Comparison of ENCODE assay signal across 18 mouse cellular contexts in genomic region chr12:40679713-40680112, GRCm38 (mm10).
A peak's percentile ranks its signal among the peaks of the same experiment; 100 is the strongest.
DNase-seq lines count a peak whose midpoint lies in the region; TF ChIP-seq lines count a peak whose summit lies in the region.
"Had no signal": no experiment of that assay in that cellular context is flagged by ENCODE, and none has a peak within 500 bp of the region (broad histone marks: within the 10 kb centered on the region; RNA-seq: fewer than 3 reads in every experiment).

No protein-coding gene starts in this region.

- peaks cover 2% of the 10 kb centered on the region; the same call in 1 of the 2 replicates for H3K36me3 ChIP-seq in heart, adult 2 months (ENCODE audit: control insufficient read depth, insufficient read depth, low read length)

- no peaks in the 10 kb centered on the region for H3K79me2 ChIP-seq in heart, adult 2 months (replicated peaks; ENCODE audit: control insufficient read depth, insufficient read depth, low read length)

- H3K27ac ChIP-seq in heart, adult 2 months: no peak overlapping the region
- no peak overlapping the region for H3K27ac ChIP-seq in layer of hippocampus, adult 2 months
- H3K27ac ChIP-seq: limb, embryonic 13.5 days; midbrain, embryonic 13.5 days; neural tube, embryonic 15.5 days had no signal

- TF ChIP-seq EP300 in heart, adult 2 months (IDR thresholded peaks at IDR 0.05; ENCODE audit: insufficient read depth, low read depth, low read length): no peak

- no peaks in the 10 kb centered on the region for H3K27me3 ChIP-seq in heart, adult 2 months (ENCODE audit: control insufficient read depth, insufficient read depth, low read length)
- H3K27me3 ChIP-seq: limb, embryonic 13.5 days; midbrain, embryonic 13.5 days; neural tube, embryonic 15.5 days had no signal

- no peak for TF ChIP-seq POLR2A in heart, adult 2 months (IDR thresholded peaks at IDR 0.05; ENCODE audit: insufficient read depth, low read depth, low read length)

- DNase-seq in adrenal gland, postnatal 14 days: peak; percentile 5
- DNase-seq in adrenal gland, postnatal 25 days: no peak
- no peak for DNase-seq in heart, adult 2 months
- no peak for DNase-seq in heart, adult 8-10 months (ENCODE audit: low spot score)
- DNase-seq in layer of hippocampus, adult 2 months (ENCODE audit: low spot score in 2 of 2): no peak
- no peak for DNase-seq in layer of hippocampus, postnatal 36 days
- peak; percentile 13 for DNase-seq in A20 (ENCODE audit: low read depth, low spot score)
- no peak for DNase-seq in MN1 (ENCODE audit: low spot score)
- DNase-seq: cerebellum, postnatal 25 days; kidney, postnatal 14 days; lung, adult 18-20 months; lung, postnatal 4 days; right cerebral cortex, postnatal 25 days; thymus, postnatal 14 days had no signal

- 53% methylated on average over 4 of the region's 4 CpGs for WGBS in heart, adult 2 months

- no peak overlapping the region for H3K9ac ChIP-seq in heart, adult 2 months (ENCODE audit: low read depth, low read length)
- H3K9ac ChIP-seq: limb, embryonic 13.5 days; midbrain, embryonic 13.5 days; neural tube, embryonic 15.5 days had no signal

- intact Hi-C loops in heart, adult 2 months (cut with DNase I): loop anchor here (2.0 to 10.0 kb wide), 3 partner anchors 105 to 485 kb away; partner anchors contain the start of gene Lsmem1

- peak; percentile 63 for TF ChIP-seq CTCF in heart, adult 2 months (IDR thresholded peaks at IDR 0.05)
- peak; percentile 73 for TF ChIP-seq CTCF in layer of hippocampus, adult 2 months (conservative IDR thresholded peaks at IDR 0.05)

- no peaks in the 10 kb centered on the region for H3K4me1 ChIP-seq in heart, adult 2 months (ENCODE audit: control insufficient read depth, insufficient read depth, low read length)
- H3K4me1 ChIP-seq: limb, embryonic 13.5 days; midbrain, embryonic 13.5 days; neural tube, embryonic 15.5 days had no signal

- no peak overlapping the region for H3K4me3 ChIP-seq in heart, adult 2 months
- no peak overlapping the region for H3K4me3 ChIP-seq in layer of hippocampus, adult 2 months
- H3K4me3 ChIP-seq: limb, embryonic 13.5 days; midbrain, embryonic 13.5 days; myocyte; neural tube, embryonic 15.5 days had no signal

Comparison
In these comparisons a context has a peak if more than half of its experiments do, and no peak if none do; other contexts are left out.
1. DNase-seq: peak in adrenal gland, postnatal 14 days (single experiment) and A20 (single experiment); none in adrenal gland, postnatal 25 days (single experiment), heart, adult 2 months (0 of 2), heart, adult 8-10 months (single experiment), layer of hippocampus, adult 2 months (0 of 2), layer of hippocampus, postnatal 36 days (0 of 2) and MN1 (single experiment).